Mouse (Mus musculus) MEL (cell line): ENCODE results near the gene Rbbp9.

Source experiments
- CTCF ChIP-seq, 3 experiments: IDR thresholded peaks in 2 of 3; conservative IDR thresholded peaks in 1 of 3; 2 replicates each; pipeline ENCODE4 v1.5.1; 2011 to 2012; ENCODE audit warnings: low read length in 3 of 3, low read depth in 2 of 3, mild to moderate bottlenecking in 2 of 3, improper control_type of control experiment in 1 of 3, inconsistent platforms in 1 of 3, mixed read lengths in 1 of 3, moderate library complexity in 1 of 3; ENCODE audit not compliant: control insufficient read depth in 1 of 3, insufficient read depth in 1 of 3, poor library complexity in 1 of 3, severe bottlenecking in 1 of 3
- E2F4 ChIP-seq: IDR thresholded peaks from 2 replicates; pipeline ENCODE4 v1.6.1; 2011; ENCODE audit warnings: low read depth, low read length, improper control_type of control experiment, borderline replicate concordance
- POLR2A ChIP-seq, 2 experiments: IDR thresholded peaks; 2 replicates each; pipeline ENCODE4 v1.6.1; 2011 to 2012; ENCODE audit warnings: low read length in 2 of 2, mild to moderate bottlenecking in 2 of 2, control low read depth in 1 of 2, improper control_type of control experiment in 1 of 2, low read depth in 1 of 2, moderate library complexity in 1 of 2; ENCODE audit not compliant: control insufficient read depth in 1 of 2, insufficient read depth in 1 of 2, poor library complexity in 1 of 2
- SIN3A ChIP-seq: IDR thresholded peaks from 2 replicates; pipeline ENCODE4 v1.6.1; 2012; ENCODE audit warnings: low read length, improper control_type of control experiment, inconsistent platforms
- TAL1 ChIP-seq: IDR thresholded peaks from 2 replicates; pipeline ENCODE4 v1.6.1; 2012; ENCODE audit warnings: mild to moderate bottlenecking, inconsistent platforms, low read length, moderate library complexity, mixed read lengths
- USF2 ChIP-seq, 2 experiments: IDR thresholded peaks; 2 replicates each; pipeline ENCODE4 v1.6.1; 2011 to 2012; ENCODE audit warnings: improper control_type of control experiment in 2 of 2, low read length in 2 of 2, borderline replicate concordance in 1 of 2, inconsistent platforms in 1 of 2, low read depth in 1 of 2, mild to moderate bottlenecking in 1 of 2; ENCODE audit not compliant: insufficient read depth in 1 of 2

DNA sequence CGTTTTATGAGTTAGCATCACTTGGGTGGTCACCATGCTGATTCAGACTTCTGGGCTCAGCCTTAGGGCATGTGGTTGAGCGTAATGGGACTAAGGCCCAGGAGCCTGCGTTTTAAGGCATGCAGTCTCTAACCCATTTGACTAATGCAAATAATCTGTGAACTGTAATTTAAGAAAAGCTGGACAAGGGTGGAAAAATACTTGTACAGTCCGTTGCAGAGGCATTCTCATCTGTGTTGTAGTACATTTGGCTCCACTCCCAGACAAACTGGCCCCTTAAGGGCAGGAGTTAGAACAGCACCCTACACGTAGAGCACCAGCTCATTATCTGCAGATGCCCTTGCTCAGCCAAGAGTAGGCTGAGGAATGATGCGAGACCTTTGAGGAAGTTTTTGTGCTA, 6.0 kb downstream of the Rbbp9 start:
- TF ChIP-seq E2F4 (no peak), USF2 (IDR thresholded peaks at IDR 0.05; ENCODE audit: borderline replicate concordance in 1 of 2, insufficient read depth in 1 of 2, low read depth in 1 of 2, low read length in 2 of 2) (no peak), CTCF (IDR thresholded peaks at IDR 0.05 in 2 of 3, conservative IDR thresholded peaks at IDR 0.05 in 1 of 3; ENCODE audit: control insufficient read depth in 1 of 3, insufficient read depth in 1 of 3, low read depth in 2 of 3, low read length in 3 of 3, poor library complexity in 1 of 3, severe bottlenecking in 1 of 3) (no peak), POLR2A (IDR thresholded peaks at IDR 0.05; ENCODE audit: control insufficient read depth in 1 of 2, insufficient read depth in 1 of 2, low read depth in 1 of 2, low read length in 2 of 2, poor library complexity in 1 of 2) (no peak), SIN3A (no peak), TAL1 (no peak)
